Mouse (Mus musculus) erythroblast, adult 5-6 weeks (primary cell): ENCODE results near the gene C1ql2. TPM values are rescaled to one million over a fixed set of nuclear protein-coding genes. Genes with fewer than 3 reads are reported as not detected.

ENCODE experiments used
- ATAC-seq: replicated peaks from 2 replicates; pipeline ENCODE4 v1.8.0; 2016; ENCODE audit warnings: moderate number of reproducible peaks, mild to moderate bottlenecking, moderate TSS enrichment, inconsistent platforms; ENCODE audit not compliant: poor library complexity, low FRiP score, severe bottlenecking
- total RNA-seq, 2 experiments: library from RNA; stranded (forward) in 1 of 2; stranded (reverse) in 1 of 2; fragments of 150-400 nt in 1 of 2; fragments of 200-764, 138-1000 nt in 1 of 2; gene quantifications; 2 replicates each; pipeline versions ENCODE4 v1.2.3 to v1.2.4; 2015 to 2017; ENCODE audit warnings: low replicate concordance in 2 of 2

The C1ql2 gene
- total RNA-seq (2015; ENCODE audit: low replicate concordance) (not detected in 2 replicates), total RNA-seq (2017; ENCODE audit: low replicate concordance) (not detected in 2 replicates)

- ATAC-seq: no peak
Measured at GRCm38 (mm10) chr1:120340419-120341171, at the start of gene C1ql2. Gene C1ql2 (plus strand): TSS chr1:120340582.

- no peak for ATAC-seq
Measured at GRCm38 (mm10) chr1:120291709-120292108, 48.7 kb upstream of the C1ql2 start.

- no peak for ATAC-seq
Measured at GRCm38 (mm10) chr1:120293803-120294202, 46.6 kb upstream of the C1ql2 start.

GRCm38 (mm10) chr1:120296936-120297335 lies 43.4 kb upstream of the C1ql2 start:
- ATAC-seq: no peak

GRCm38 (mm10) chr1:120305801-120306200 lies 34.6 kb upstream of the C1ql2 start:
- no peak for ATAC-seq

DNA sequence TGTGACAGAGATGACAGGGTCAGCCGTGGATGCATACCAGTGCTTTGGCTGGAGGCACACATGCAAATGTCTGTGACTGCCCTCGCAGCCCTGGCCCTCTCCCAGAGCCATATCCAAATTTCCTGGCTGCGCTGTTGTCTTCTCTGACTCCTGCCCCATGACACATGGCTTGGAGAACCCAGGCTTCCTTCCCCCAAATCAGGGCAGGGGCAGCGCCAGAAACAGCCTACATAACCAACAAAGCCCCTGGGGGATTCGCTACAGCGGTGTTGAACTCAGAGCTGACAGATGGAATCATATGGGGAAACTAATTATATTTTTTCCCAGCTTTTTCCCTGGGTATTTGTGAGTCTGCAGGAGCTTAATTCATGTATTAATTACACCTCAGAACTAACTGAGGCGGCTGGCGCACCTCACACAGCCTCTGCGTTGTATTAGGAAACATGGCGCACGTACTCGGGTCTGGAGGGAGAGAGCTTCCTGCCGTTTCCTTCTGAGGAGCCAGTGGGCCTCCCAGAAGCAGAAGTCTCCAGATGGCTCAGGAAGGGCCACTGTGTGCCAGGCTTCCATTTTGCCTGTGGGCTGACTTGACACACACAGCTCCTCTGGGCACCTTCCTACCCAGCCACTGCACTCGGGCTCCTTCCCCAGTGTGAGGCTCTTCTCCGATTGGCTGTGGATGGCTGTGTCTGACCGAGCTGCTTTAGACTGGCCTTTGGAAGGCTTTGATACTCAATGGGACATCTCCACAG lies 18.9 kb upstream of the C1ql2 start:
- no peak for ATAC-seq

- no peak for ATAC-seq
Measured at GRCm38 (mm10) chr1:120323131-120323561, 17.2 kb upstream of the C1ql2 start.

GRCm38 (mm10) chr1:120327714-120328113 lies 12.7 kb upstream of the C1ql2 start:
- ATAC-seq: peak; percentile 59; the same call in 1 of the 2 replicates

GRCm38 (mm10) chr1:120328212-120328611 lies 12.2 kb upstream of the C1ql2 start:
- ATAC-seq: no peak

DNA sequence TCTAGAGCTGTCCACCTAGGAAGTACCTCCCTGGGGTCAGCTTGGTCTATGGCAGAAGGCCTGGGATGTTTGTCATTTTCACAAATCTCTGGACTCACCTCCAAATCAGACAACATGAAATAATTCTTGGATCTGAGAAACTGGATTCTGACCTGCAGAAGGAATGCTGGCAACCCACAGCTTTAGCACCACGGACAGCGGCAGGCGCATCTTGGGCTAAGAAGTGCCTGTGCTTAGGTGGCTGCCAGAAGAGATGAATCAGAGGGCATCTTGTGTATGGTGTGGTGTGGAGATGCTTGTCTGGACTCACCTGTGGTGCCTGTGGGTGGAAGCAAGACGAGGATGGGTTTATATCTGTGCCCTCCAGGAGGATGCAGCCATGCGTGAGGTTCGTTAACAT lies 8.5 kb upstream of the C1ql2 start:
- no peak for ATAC-seq

GRCm38 (mm10) chr1:120337970-120338369 lies 2.4 kb upstream of the C1ql2 start:
- no peak for ATAC-seq

GRCm38 (mm10) chr1:120341172-120341675 lies 842 bp downstream of the C1ql2 start:
- ATAC-seq: no peak

GRCm38 (mm10) chr1:120341811-120342370 lies 1.5 kb downstream of the C1ql2 start:
- no peak for ATAC-seq

DNA sequence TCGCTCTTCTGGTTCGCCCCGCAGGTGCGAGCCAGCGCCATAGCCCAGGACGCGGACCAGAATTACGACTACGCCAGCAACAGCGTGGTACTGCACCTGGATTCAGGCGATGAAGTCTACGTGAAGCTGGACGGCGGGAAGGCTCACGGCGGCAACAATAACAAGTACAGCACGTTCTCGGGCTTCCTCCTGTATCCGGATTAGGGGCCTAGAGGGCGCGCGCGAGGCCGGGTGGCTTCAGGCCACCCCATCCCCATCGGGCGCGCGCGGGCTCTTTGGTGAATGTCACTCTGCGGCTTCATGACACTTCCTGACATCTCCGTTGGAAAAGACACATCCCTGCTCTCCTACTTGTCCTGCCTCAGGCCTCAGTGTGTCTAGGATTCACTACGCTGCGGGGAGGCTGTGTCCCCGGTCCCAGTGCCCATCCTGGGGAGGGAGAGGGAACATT lies 2.0 kb downstream of the C1ql2 start:
- no peak for ATAC-seq

DNA sequence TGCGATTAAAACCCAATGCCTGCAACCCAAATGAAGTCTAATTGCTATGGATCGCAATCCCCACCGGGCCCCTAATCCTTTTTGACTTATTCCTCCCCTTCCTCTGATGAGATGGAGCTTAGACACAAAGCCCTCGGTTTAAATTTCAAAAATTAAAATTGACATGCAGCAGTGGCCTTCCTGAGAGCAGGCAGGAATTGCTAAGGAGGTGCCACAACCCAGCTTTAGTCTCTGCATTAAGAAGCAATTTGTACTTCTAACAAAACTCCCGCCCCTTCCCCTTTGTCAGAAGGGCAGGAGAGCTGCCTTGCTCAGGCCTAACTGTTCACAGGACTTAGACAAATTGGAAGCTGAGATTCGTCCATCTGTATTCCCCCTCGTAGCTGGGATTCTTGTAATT lies 4.6 kb downstream of the C1ql2 start:
- ATAC-seq: no peak

GRCm38 (mm10) chr1:120354387-120354786 lies 14.0 kb downstream of the C1ql2 start:
- no peak for ATAC-seq

DNA sequence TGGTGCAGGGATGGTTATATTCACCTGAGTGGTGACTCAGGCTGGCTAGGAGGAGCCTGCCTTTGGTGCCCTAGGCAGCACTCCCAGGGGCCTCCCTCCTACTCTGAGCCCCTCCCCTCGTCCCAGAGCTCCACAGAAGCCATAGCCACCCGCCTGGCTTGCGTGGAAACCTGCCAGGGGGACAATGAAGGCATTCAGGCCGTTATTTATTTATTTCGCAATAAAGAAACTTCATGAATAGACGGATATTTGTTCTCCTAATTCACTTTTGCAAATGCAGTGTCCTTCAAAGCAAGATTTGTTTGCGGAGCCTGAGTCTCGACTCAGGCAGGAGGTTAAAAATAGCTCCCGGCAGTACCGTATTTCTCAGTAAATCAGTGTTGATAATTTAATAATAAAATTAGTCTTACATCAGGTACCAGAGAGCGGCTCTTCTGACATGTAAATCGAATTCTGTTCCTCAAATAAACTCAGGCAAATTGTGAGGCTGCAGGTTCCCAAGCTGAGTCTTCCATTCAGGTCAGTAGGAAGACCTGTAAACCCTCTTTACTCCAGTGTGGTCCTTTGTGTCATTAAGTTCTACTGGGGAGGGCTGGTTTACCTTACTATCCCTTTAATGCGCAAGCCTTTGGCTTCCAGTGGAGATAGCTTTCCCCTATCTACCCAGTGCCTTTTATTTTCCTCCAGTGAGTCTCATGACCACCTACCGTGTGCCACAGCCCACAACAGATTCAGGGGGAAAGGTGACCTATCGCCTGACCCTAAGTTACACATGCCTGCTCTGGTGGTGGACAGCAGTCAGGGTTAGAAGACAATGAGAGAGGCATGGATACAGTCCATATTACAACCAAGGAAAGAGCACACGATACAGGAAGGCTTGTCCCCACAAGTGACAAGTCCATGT lies 17.2 kb downstream of the C1ql2 start:
- no peak for ATAC-seq

DNA sequence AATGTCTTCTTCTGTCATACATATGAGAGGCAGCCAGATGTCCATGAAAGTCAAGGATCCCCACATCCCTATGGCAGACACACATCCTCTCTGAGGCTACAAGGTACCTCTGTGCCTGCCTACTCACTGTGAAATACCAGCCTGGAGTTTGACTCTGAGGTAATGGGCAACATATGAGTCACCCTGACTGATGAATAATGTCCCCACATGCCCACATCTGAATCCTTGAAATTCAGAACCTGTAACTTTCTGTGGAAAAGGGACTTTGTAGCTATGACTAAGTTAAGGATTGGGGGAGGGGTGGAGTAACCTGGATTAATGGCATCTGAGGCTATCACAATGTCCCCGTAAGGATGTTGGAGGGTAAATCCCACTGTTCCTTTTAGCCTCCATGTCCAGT lies 23.3 kb downstream of the C1ql2 start:
- ATAC-seq: no peak

- no peak for ATAC-seq
Measured at GRCm38 (mm10) chr1:120368138-120368537, 27.8 kb downstream of the C1ql2 start.
